Mouse (Mus musculus) brain, embryonic 14.5 days (tissue): ENCODE measurements at regions not wholly inside any gene's neighbourhood (a gene's known extent, or its start where the extent isn't known, plus 50 kb on each side); places are given as distances from the start of the nearest gene placed in this dataset.

Source experiments
- DNase-seq: peaks from one replicate; pipeline ENCODE4 v3.0.0-alpha.2; 2011; ENCODE audit warnings: low read depth
- CTCF ChIP-seq: fragments of 200-500 bp; IDR thresholded peaks from 2 replicates; pipeline ENCODE4 v1.5.1; 2012; ENCODE audit warnings: inconsistent platforms, mild to moderate bottlenecking, moderate library complexity, borderline replicate concordance; ENCODE audit not compliant: insufficient read depth, insufficient read length; ENCODE audit errors: extremely low read depth
- POLR2A ChIP-seq: fragments of 200-500 bp; IDR thresholded peaks from 2 replicates; pipeline ENCODE4 v1.6.1; 2012; ENCODE audit warnings: mild to moderate bottlenecking, inconsistent platforms, borderline replicate concordance; ENCODE audit not compliant: poor library complexity, insufficient read depth, insufficient read length, severe bottlenecking; ENCODE audit errors: extremely low read depth

GRCm38 (mm10) chr1:91611281-91611680, 70.9 kb downstream of the Asb1 start:
- no peak for DNase-seq
- TF ChIP-seq CTCF (no peak), POLR2A (no peak)

- TF ChIP-seq CTCF: no peak
- no peak for TF ChIP-seq POLR2A
- no peak for DNase-seq
Observed at GRCm38 (mm10) chr1:91611694-91612093, 71.3 kb downstream of the Asb1 start.

- no peak for DNase-seq
- TF ChIP-seq POLR2A (no peak), CTCF (no peak)
Observed at GRCm38 (mm10) chr1:91612912-91613311, 72.6 kb downstream of the Asb1 start.

GRCm38 (mm10) chr1:91615396-91615795, 75.1 kb downstream of the Asb1 start:
- TF ChIP-seq CTCF (no peak), POLR2A (no peak)
- no peak for DNase-seq

GRCm38 (mm10) chr1:91618527-91619135, 78.3 kb downstream of the Asb1 start:
- peak; percentile 31 for DNase-seq
- TF ChIP-seq CTCF: no peak
- no peak for TF ChIP-seq POLR2A

- no peak for TF ChIP-seq CTCF
- no peak for DNase-seq
Observed at GRCm38 (mm10) chr1:91621141-91621540, 80.8 kb downstream of the Asb1 start.

- TF ChIP-seq CTCF (no peak), POLR2A (no peak)
Observed at GRCm38 (mm10) chr1:91622874-91623273, 82.5 kb downstream of the Asb1 start.

GRCm38 (mm10) chr1:91624028-91624427, 83.7 kb downstream of the Asb1 start:
- DNase-seq: no peak
- TF ChIP-seq CTCF: no peak
- no peak for TF ChIP-seq POLR2A

More at GRCm38 (mm10) chr1:91622874-91623273, 82.5 kb downstream of the Asb1 start:
- DNase-seq: no peak

GRCm38 (mm10) chr1:91624531-91625300, 84.4 kb downstream of the Asb1 start:
- no peak for TF ChIP-seq CTCF
- DNase-seq: peak; percentile 49

GRCm38 (mm10) chr1:91626090-91626489, 85.7 kb downstream of the Asb1 start:
- TF ChIP-seq CTCF (no peak), POLR2A (no peak)
- peak; percentile 32 for DNase-seq

- no peak for TF ChIP-seq CTCF
- no peak for TF ChIP-seq POLR2A
Observed at GRCm38 (mm10) chr1:91630206-91630605, 89.9 kb downstream of the Asb1 start.

GRCm38 (mm10) chr1:91630871-91631410, 90.6 kb downstream of the Asb1 start:
- TF ChIP-seq POLR2A (no peak), CTCF (no peak)
- no peak for DNase-seq

More at GRCm38 (mm10) chr1:91630206-91630605, 89.9 kb downstream of the Asb1 start:
- no peak for DNase-seq

- no peak for DNase-seq
- TF ChIP-seq POLR2A (no peak), CTCF (no peak)
Observed at GRCm38 (mm10) chr1:91632906-91633493, 92.7 kb downstream of the Asb1 start.
